Mouse (Mus musculus) C2C12 (cell line): Measurements from ENCODE around the gene Nudt3.

Source experiments
- CEBPB ChIP-seq: IDR thresholded peaks from one replicate; pipeline ENCODE4 v1.6.1; 2011; ENCODE audit warnings: low read depth, mild to moderate bottlenecking, control low read depth, moderate library complexity
- CTCF ChIP-seq: IDR thresholded peaks from one replicate; pipeline ENCODE4 v1.5.1; 2011; ENCODE audit not compliant: control insufficient read depth, insufficient read depth, insufficient read length
- FOSL1 ChIP-seq: IDR thresholded peaks from one replicate; pipeline ENCODE4 v1.8.0; 2011; ENCODE audit warnings: mild to moderate bottlenecking, low read length; ENCODE audit not compliant: poor library complexity, insufficient read depth, severe bottlenecking
- MAX ChIP-seq: IDR thresholded peaks from one replicate; pipeline ENCODE4 v1.6.1; 2011; ENCODE audit warnings: mild to moderate bottlenecking, control low read depth
- MYOD1 ChIP-seq: IDR thresholded peaks from one replicate; pipeline ENCODE4 v1.6.1; 2011; ENCODE audit warnings: low read depth; ENCODE audit not compliant: control insufficient read depth, insufficient read length
- MYOG ChIP-seq: IDR thresholded peaks from one replicate; pipeline ENCODE4 v1.6.1; 2011; ENCODE audit not compliant: control insufficient read depth, insufficient read length; ENCODE audit errors: extremely low read depth
- USF1 ChIP-seq: IDR thresholded peaks from one replicate; pipeline ENCODE4 v1.6.1; 2011; ENCODE audit warnings: low read depth, mild to moderate bottlenecking, control low read depth, moderate library complexity

DNA sequence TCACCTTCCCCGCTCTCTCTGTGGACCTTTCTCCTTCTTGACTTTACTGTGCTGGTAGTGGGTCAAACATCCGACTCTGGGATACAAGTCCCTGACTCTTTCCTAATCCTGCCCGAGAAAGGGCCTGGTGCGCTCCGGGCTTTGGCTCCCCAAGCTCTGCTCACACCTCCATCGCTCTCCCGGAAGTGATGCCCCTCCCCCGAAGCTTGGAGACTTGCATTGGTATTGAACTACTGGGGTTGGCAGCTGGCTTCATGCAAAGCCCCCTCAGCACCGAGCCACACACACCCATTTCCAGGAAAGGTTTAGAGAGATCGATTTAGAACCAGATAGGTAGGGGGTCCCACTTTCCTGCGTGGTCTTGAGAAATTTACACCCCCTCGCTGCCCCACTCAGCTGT lies 77.3 kb downstream of the Nudt3 start:
- TF ChIP-seq CTCF, result no peak
- no peak for TF ChIP-seq MYOG
- TF ChIP-seq MAX, result no peak
- no peak for TF ChIP-seq USF1
- no peak for TF ChIP-seq MYOD1
- TF ChIP-seq FOSL1, result no peak
- no peak for TF ChIP-seq CEBPB
